In genomic region chr4:99652576-99653210, GRCm38 (mm10) we compare ENCODE assay signal across 21 mouse cellular contexts. TPM values are rescaled to one million over a fixed set of nuclear protein-coding genes. Genes with fewer than 3 reads are reported as not detected.
DNase-seq lines count a peak whose midpoint lies in the region; ATAC-seq and TF ChIP-seq lines count a peak whose summit lies in the region.
"Had no signal": no experiment of that assay in that cellular context is flagged by ENCODE, and none has a peak within 500 bp of the region (broad histone marks: within the 10 kb centered on the region; RNA-seq: fewer than 3 reads in every experiment).

No protein-coding gene starts in this region.

- no peaks in the 10 kb centered on the region for H3K36me3 ChIP-seq in forebrain, embryonic 10.5 days (replicated peaks)
- no peaks in the 10 kb centered on the region for H3K36me3 ChIP-seq in forebrain, embryonic 16.5 days (ENCODE audit: control insufficient read depth, insufficient read depth)
- no peaks in the 10 kb centered on the region for H3K36me3 ChIP-seq in lung, embryonic 14.5 days (ENCODE audit: insufficient read depth)
- H3K36me3 ChIP-seq in hindbrain, embryonic 13.5 days, result no peaks in the 10 kb centered on the region
- H3K36me3 ChIP-seq in neural tube, embryonic 15.5 days, result no peaks in the 10 kb centered on the region
- H3K36me3 ChIP-seq: forebrain, embryonic 15.5 days had no signal

- no peak for TF ChIP-seq CTCF in lung, embryonic 14.5 days (IDR thresholded peaks at IDR 0.05; ENCODE audit: low read depth)

- 3% methylated on average over 19 of the region's 19 CpGs for WGBS in forebrain, embryonic 10.5 days
- WGBS in forebrain, embryonic 16.5 days, result 2% methylated on average over 19 of the region's 19 CpGs
- WGBS in lung, embryonic 14.5 days, result 1% methylated on average over 19 of the region's 19 CpGs
- 1% methylated on average over 19 of the region's 19 CpGs for WGBS in hindbrain, embryonic 13.5 days
- 2% methylated on average over 19 of the region's 19 CpGs for WGBS in neural tube, embryonic 15.5 days

- H3K4me2 ChIP-seq in forebrain, embryonic 16.5 days (ENCODE audit: low read length), result no peak overlapping the region
- no peak overlapping the region for H3K4me2 ChIP-seq in lung, embryonic 14.5 days
- peak overlapping the region; percentile 47 for H3K4me2 ChIP-seq in hindbrain, embryonic 13.5 days
- peak overlapping the region; percentile 1 for H3K4me2 ChIP-seq in neural tube, embryonic 15.5 days
- H3K4me2 ChIP-seq: forebrain, embryonic 15.5 days had no signal

- DNase-seq in forebrain, embryonic 10.5 days (ENCODE audit: extremely low spot score, low spot score), result peak; percentile 31
- DNase-seq in lung, embryonic 14.5 days, result peak; percentile 14
- DNase-seq in lung, postnatal 14 days, result no peak
- DNase-seq in gastrocnemius, postnatal 10 days, result no peak
- no peak for DNase-seq in urinary bladder, postnatal 10 days (ENCODE audit: low spot score)
- DNase-seq: adrenal gland, postnatal 14 days; gastrocnemius, postnatal 36 days; kidney, postnatal 36 days; lung, adult 2 months; spleen, adult 18-20 months; thymus, postnatal 36 days had no signal

- H3K4me3 ChIP-seq in forebrain, embryonic 10.5 days, result no peak overlapping the region
- no peak overlapping the region for H3K4me3 ChIP-seq in forebrain, embryonic 16.5 days (replicated peaks; ENCODE audit: low read length)
- no peak overlapping the region for H3K4me3 ChIP-seq in lung, embryonic 14.5 days (ENCODE audit: low read depth, low read length)
- H3K4me3 ChIP-seq in hindbrain, embryonic 13.5 days, result peak overlapping the region; percentile 24
- H3K4me3 ChIP-seq in neural tube, embryonic 15.5 days (replicated peaks), result peak overlapping the region; percentile 19
- H3K4me3 ChIP-seq: forebrain, embryonic 15.5 days; myocyte had no signal

- H3K9ac ChIP-seq in forebrain, embryonic 16.5 days (replicated peaks; ENCODE audit: low read depth, low read length), result no peak overlapping the region
- no peak overlapping the region for H3K9ac ChIP-seq in lung, embryonic 14.5 days
- H3K9ac ChIP-seq in hindbrain, embryonic 13.5 days, result peak overlapping the region; percentile 51; the same call in 1 of the 2 replicates
- H3K9ac ChIP-seq in neural tube, embryonic 15.5 days (replicated peaks), result no peak overlapping the region
- H3K9ac ChIP-seq: forebrain, embryonic 15.5 days had no signal

- no peaks in the 10 kb centered on the region for H3K9me3 ChIP-seq in forebrain, embryonic 10.5 days
- H3K9me3 ChIP-seq in forebrain, embryonic 16.5 days (ENCODE audit: control insufficient read depth, low read length), result no peaks in the 10 kb centered on the region
- H3K9me3 ChIP-seq in lung, embryonic 14.5 days (ENCODE audit: low read depth, low read length), result no peaks in the 10 kb centered on the region
- no peaks in the 10 kb centered on the region for H3K9me3 ChIP-seq in hindbrain, embryonic 13.5 days
- H3K9me3 ChIP-seq in neural tube, embryonic 15.5 days (replicated peaks), result no peaks in the 10 kb centered on the region
- H3K9me3 ChIP-seq: forebrain, embryonic 15.5 days had no signal

- no peak overlapping the region for H3K27ac ChIP-seq in forebrain, embryonic 10.5 days
- H3K27ac ChIP-seq in forebrain, embryonic 16.5 days (ENCODE audit: low read length), result no peak overlapping the region
- H3K27ac ChIP-seq in lung, embryonic 14.5 days (ENCODE audit: low read depth), result no peak overlapping the region
- peak overlapping the region; percentile 44 for H3K27ac ChIP-seq in hindbrain, embryonic 13.5 days
- H3K27ac ChIP-seq in neural tube, embryonic 15.5 days (replicated peaks), result no peak overlapping the region
- H3K27ac ChIP-seq: forebrain, embryonic 15.5 days had no signal

- H3K4me1 ChIP-seq in forebrain, embryonic 10.5 days, result peaks cover 52% of the 10 kb centered on the region
- peaks cover 25% of the 10 kb centered on the region for H3K4me1 ChIP-seq in forebrain, embryonic 16.5 days (replicated peaks; ENCODE audit: control insufficient read depth, insufficient read depth, low read length)
- 0 out of 2 replicates have a peak, but pooled peaks cover 5% of the 10 kb centered on the region for H3K4me1 ChIP-seq in lung, embryonic 14.5 days (ENCODE audit: insufficient read depth)
- H3K4me1 ChIP-seq in hindbrain, embryonic 13.5 days (replicated peaks), result peaks cover 35% of the 10 kb centered on the region
- H3K4me1 ChIP-seq in neural tube, embryonic 15.5 days, result peaks cover 20% of the 10 kb centered on the region

- ATAC-seq in forebrain, embryonic 16.5 days, result no peak
- no peak for ATAC-seq in lung, embryonic 14.5 days (ENCODE audit: insufficient read depth)
- ATAC-seq in hindbrain, embryonic 13.5 days (ENCODE audit: low FRiP score), result no peak
- ATAC-seq in neural tube, embryonic 15.5 days (ENCODE audit: low FRiP score), result no peak
- ATAC-seq: forebrain, embryonic 15.5 days; intestine, postnatal 0 days had no signal

- peaks cover 100% of the 10 kb centered on the region for H3K27me3 ChIP-seq in forebrain, embryonic 10.5 days (ENCODE audit: poor library complexity, severe bottlenecking)
- H3K27me3 ChIP-seq in forebrain, embryonic 16.5 days (replicated peaks; ENCODE audit: control insufficient read depth, insufficient read depth, low read length), result peaks cover 70% of the 10 kb centered on the region
- H3K27me3 ChIP-seq in lung, embryonic 14.5 days (ENCODE audit: insufficient read depth, low read length), result peaks cover 97% of the 10 kb centered on the region
- H3K27me3 ChIP-seq in hindbrain, embryonic 13.5 days, result peaks cover 98% of the 10 kb centered on the region
- peaks cover 80% of the 10 kb centered on the region for H3K27me3 ChIP-seq in neural tube, embryonic 15.5 days (replicated peaks)

RNA-seq across cellular contexts. Expression of gene Foxd3, which starts 3.4 kb away (rescaled TPM):
- polyA plus RNA-seq in forebrain, embryonic 10.5 days (2016; fragmentation: Nextera tagmentation; extraction: Ambion mirVana), result 0.07 and 0.11 TPM in 2 replicates
- 0.10 and 0.14 TPM in 2 replicates for polyA plus RNA-seq in forebrain, embryonic 16.5 days (2015; fragmentation: Nextera tagmentation; extraction: Ambion mirVana)
- polyA plus RNA-seq in lung, embryonic 14.5 days (2014; fragmentation: Nextera tagmentation; extraction: Ambion mirVana), result not detected in 2 replicates
- 2.2 TPM in 2 replicates for polyA plus RNA-seq in hindbrain, embryonic 13.5 days (2015; fragmentation: Nextera tagmentation; extraction: Ambion mirVana)
- polyA plus RNA-seq in neural tube, embryonic 15.5 days (2015; fragmentation: Nextera tagmentation; extraction: Ambion mirVana), result 2.2 and 3.0 TPM in 2 replicates
- 1 to 10 TPM; 4.6 to 4.7 TPM for total RNA-seq in gastrocnemius, postnatal 10 days (2021)
- total RNA-seq: layer of hippocampus, postnatal 25 days; megakaryocyte-erythroid progenitor cell, adult 5-6 weeks; MEL had no signal
- polyA plus RNA-seq: heart, embryonic 14.5 days; myocyte had no signal

Comparison
In these comparisons a context has a peak if more than half of its experiments do, and no peak if none do; other contexts are left out.
1. DNase-seq: peak in forebrain, embryonic 10.5 days (single experiment) and lung, embryonic 14.5 days (single experiment); none in lung, postnatal 14 days (single experiment), gastrocnemius, postnatal 10 days (single experiment) and urinary bladder, postnatal 10 days (single experiment).
2. H3K4me3 ChIP-seq: peak in hindbrain, embryonic 13.5 days (single experiment) and neural tube, embryonic 15.5 days (single experiment); none in forebrain, embryonic 10.5 days (single experiment), forebrain, embryonic 16.5 days (single experiment) and lung, embryonic 14.5 days (single experiment).
3. H3K4me2 ChIP-seq: peak in hindbrain, embryonic 13.5 days (single experiment) and neural tube, embryonic 15.5 days (single experiment); none in forebrain, embryonic 16.5 days (single experiment) and lung, embryonic 14.5 days (single experiment).